Comparison of ENCODE assay signal across 16 mouse cellular contexts in the genomic region with DNA sequence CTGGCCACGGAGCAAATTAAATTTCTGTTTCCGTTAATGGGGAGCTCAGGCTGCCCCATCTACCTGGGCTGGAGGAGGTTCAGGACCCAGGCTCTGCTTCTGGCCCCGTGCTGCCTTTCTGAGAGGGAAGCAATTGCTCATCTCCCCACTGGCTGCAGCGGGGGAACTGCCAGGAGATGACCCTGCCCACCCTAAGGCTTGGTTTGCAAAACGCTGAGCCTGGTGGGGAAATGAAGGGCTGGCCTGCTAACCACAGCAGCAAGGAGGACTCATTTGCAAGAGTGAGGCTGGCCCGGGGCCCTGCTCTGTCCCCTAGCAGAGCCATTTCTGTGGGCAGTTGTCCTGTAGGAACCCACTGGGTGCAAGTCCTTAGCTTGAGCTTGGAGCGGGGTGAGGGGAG. TPM values are rescaled to one million over a fixed set of nuclear protein-coding genes. Genes with fewer than 3 reads are reported as not detected.
DNase-seq lines count a peak whose midpoint lies in the region; ATAC-seq and TF ChIP-seq lines count a peak whose summit lies in the region.
"Had no signal": no experiment of that assay in that cellular context is flagged by ENCODE, and none has a peak within 500 bp of the region (broad histone marks: within the 10 kb centered on the region; RNA-seq: fewer than 3 reads in every experiment).

No protein-coding gene starts in this region.

- no peak for DNase-seq in heart, embryonic 10.5 days (ENCODE audit: low spot score)
- no peak for DNase-seq in heart, postnatal 14 days
- DNase-seq in spleen, adult 2 months (ENCODE audit: low read depth in 1 of 2, low spot score in 2 of 2): no peak
- no peak for DNase-seq in spleen, adult 12 weeks (ENCODE audit: low spot score)
- DNase-seq in frontal cortex, postnatal 10 days (ENCODE audit: low spot score in 2 of 2): no peak
- no peak for DNase-seq in urinary bladder, postnatal 14 days (ENCODE audit: low spot score)
- DNase-seq: adrenal gland, postnatal 25 days; cerebellum, postnatal 14 days; forebrain, postnatal 0 days; gastrocnemius, postnatal 10 days; heart, postnatal 4 days had no signal

- WGBS in heart, embryonic 10.5 days: 75% methylated on average over 7 of the region's 7 CpGs
- 27% methylated on average over 7 of the region's 7 CpGs for WGBS in spleen, adult 2 months
- 31% methylated on average over 7 of the region's 7 CpGs for WGBS in liver, embryonic 15.5 days (ENCODE audit: insufficient replicate concordance)

- no peak overlapping the region for H3K4me3 ChIP-seq in heart, embryonic 10.5 days
- no peak overlapping the region for H3K4me3 ChIP-seq in spleen, adult 2 months (ENCODE audit: extremely low read depth, insufficient read depth, insufficient read length)
- no peak overlapping the region for H3K4me3 ChIP-seq in liver, embryonic 15.5 days (replicated peaks)
- H3K4me3 ChIP-seq: layer of hippocampus, adult 2 months; myocyte had no signal

- H3K9me3 ChIP-seq in heart, embryonic 10.5 days: no peaks in the 10 kb centered on the region
- no peaks in the 10 kb centered on the region for H3K9me3 ChIP-seq in liver, embryonic 15.5 days (replicated peaks)

- intact Hi-C loops in heart, postnatal 14 days (cut with DNase I): no loop called here

- H3K36me3 ChIP-seq in heart, embryonic 10.5 days: no peaks in the 10 kb centered on the region
- H3K36me3 ChIP-seq in spleen, adult 2 months (ENCODE audit: control insufficient read depth, insufficient read depth, low read length): no peaks in the 10 kb centered on the region; the same call in 1 of the 2 replicates
- no peaks in the 10 kb centered on the region for H3K36me3 ChIP-seq in liver, embryonic 15.5 days (replicated peaks)

- no peak for ATAC-seq in liver, embryonic 15.5 days (ENCODE audit: insufficient read depth)
- no peak for ATAC-seq in inflammation-experienced regulatory T-cells, adult 6 months
- ATAC-seq: forebrain, postnatal 0 days had no signal

- H3K9ac ChIP-seq in liver, embryonic 15.5 days: no peak overlapping the region
- H3K9ac ChIP-seq: forebrain, postnatal 0 days; liver, embryonic 14.5 days had no signal

- no peak for TF ChIP-seq POLR2A in spleen, adult 2 months (IDR thresholded peaks at IDR 0.05; ENCODE audit: low read depth, low read length)

- no peak for TF ChIP-seq CTCF in spleen, adult 2 months (IDR thresholded peaks at IDR 0.05; ENCODE audit: extremely low read depth, insufficient read depth, insufficient read length, insufficient replicate concordance)

- H3K4me1 ChIP-seq in heart, embryonic 10.5 days: peaks cover 47% of the 10 kb centered on the region
- H3K4me1 ChIP-seq in spleen, adult 2 months (ENCODE audit: control insufficient read depth, insufficient read depth, insufficient read length): peaks cover 39% of the 10 kb centered on the region; the same call in 1 of the 2 replicates
- peaks cover 19% of the 10 kb centered on the region for H3K4me1 ChIP-seq in liver, embryonic 15.5 days (replicated peaks)

- H3K27me3 ChIP-seq in heart, embryonic 10.5 days (ENCODE audit: insufficient read depth, poor library complexity, severe bottlenecking): no peaks in the 10 kb centered on the region
- no peaks in the 10 kb centered on the region for H3K27me3 ChIP-seq in spleen, adult 2 months (ENCODE audit: control insufficient read depth, insufficient read depth, low read length)
- no peaks in the 10 kb centered on the region for H3K27me3 ChIP-seq in liver, embryonic 15.5 days

- H3K27ac ChIP-seq in heart, embryonic 10.5 days: 0 out of 2 replicates have a peak overlapping the region, but pooled peaks have one; percentile 13
- peak overlapping the region; percentile 50 for H3K27ac ChIP-seq in spleen, adult 2 months (ENCODE audit: insufficient read depth, low read length)
- H3K27ac ChIP-seq in liver, embryonic 15.5 days (replicated peaks): peak overlapping the region; percentile 53
- H3K27ac ChIP-seq: layer of hippocampus, adult 2 months; liver, embryonic 14.5 days had no signal

- H3K4me2 ChIP-seq in liver, embryonic 15.5 days: peak overlapping the region; percentile 7; the same call in 1 of the 2 replicates

RNA-seq across cellular contexts. Expression of a gene that starts 39.7 kb away (rescaled TPM):
- 6.8 and 8.3 TPM in 2 replicates for polyA plus RNA-seq in heart, embryonic 10.5 days (2016; fragmentation: Nextera tagmentation; extraction: Ambion mirVana)
- total RNA-seq in heart, postnatal 14 days (2021): 1 to 10 TPM; 6.7 to 9.2 TPM
- 51.1 and 65.9 TPM in 2 replicates for polyA plus RNA-seq in spleen, adult 2 months (2012; rRNA removed)
- polyA plus RNA-seq in liver, embryonic 15.5 days (2015; fragmentation: Nextera tagmentation; extraction: Ambion mirVana): 7.4 and 8.2 TPM in 2 replicates
- polyA plus RNA-seq in inflammation-experienced regulatory T-cells, adult 6 months (2017; shearing (Covaris generic)): under 1 TPM; 0.11 to 0.40 (median 0.21) TPM
